Mouse (Mus musculus) adrenal gland, adult 8-10 months (tissue): ENCODE data around the gene Rpl27a. TPM values are rescaled to one million over a fixed set of nuclear protein-coding genes. Genes with fewer than 3 reads are reported as not detected.
A peak's percentile ranks its signal among the peaks of the same experiment; 100 is the strongest.

Experiments
- DNase-seq: peaks from one replicate; pipeline ENCODE4 v3.0.0; 2022
- total RNA-seq, 4 experiments: library from RNA; stranded (reverse); gene quantifications; 2 replicates each; pipeline ENCODE4 v1.2.4; 2022

The Rpl27a gene
- total RNA-seq, 4 experiments from 2014 or later = 217 to 234 (median 223) TPM

GRCm38 (mm10) chr7:109525740-109526663 lies 7.1 kb downstream of the Rpl27a start:
- DNase-seq = no peak

DNA sequence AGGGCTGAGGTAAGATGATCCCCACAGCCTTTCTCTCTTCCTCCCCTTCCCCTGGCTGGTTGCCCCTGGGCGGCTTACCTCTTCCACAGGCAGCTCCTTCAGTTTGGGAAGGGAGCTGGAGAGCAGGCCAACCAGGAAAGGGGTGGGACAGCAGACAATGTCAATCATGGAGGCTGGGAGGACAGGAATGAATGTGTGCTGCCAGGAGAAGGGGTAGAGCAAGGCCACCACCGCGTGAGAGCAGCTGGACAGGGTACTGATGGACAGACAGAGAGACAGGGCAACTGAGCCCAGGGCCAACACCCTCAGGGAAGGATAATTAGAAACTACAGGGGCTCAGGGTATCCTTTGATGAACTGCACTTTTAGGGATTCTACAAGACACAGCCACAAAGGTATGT lies 8.6 kb downstream of the Rpl27a start:
- DNase-seq = no peak

GRCm38 (mm10) chr7:109528356-109528755 lies 9.4 kb downstream of the Rpl27a start:
- no peak for DNase-seq

- DNase-seq = no peak
Measured at GRCm38 (mm10) chr7:109529741-109530140, 10.8 kb downstream of the Rpl27a start.

DNA sequence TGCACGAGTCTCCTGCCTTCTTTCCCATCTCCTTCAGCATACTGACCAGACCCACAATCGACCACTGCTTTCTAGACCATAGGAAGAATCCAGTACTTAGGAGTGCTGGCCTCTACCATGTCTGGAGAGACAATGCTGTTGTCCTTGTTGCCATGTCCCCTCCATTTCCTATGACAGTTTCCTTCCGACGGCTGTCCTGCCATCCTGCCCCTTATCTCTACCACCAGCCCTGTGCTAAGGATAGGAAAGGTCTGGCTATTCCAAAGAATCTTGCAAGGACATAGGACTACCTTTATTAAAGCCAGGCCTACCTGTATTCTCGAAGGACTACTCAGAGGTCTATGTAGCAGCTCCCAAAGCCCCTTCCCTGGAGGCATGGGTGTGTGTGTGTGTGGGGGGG lies 12.6 kb downstream of the Rpl27a start:
- DNase-seq = no peak

- no peak for DNase-seq
Measured at GRCm38 (mm10) chr7:109532691-109533090, 13.7 kb downstream of the Rpl27a start.

GRCm38 (mm10) chr7:109533129-109533528 lies 14.2 kb downstream of the Rpl27a start:
- DNase-seq = no peak

DNA sequence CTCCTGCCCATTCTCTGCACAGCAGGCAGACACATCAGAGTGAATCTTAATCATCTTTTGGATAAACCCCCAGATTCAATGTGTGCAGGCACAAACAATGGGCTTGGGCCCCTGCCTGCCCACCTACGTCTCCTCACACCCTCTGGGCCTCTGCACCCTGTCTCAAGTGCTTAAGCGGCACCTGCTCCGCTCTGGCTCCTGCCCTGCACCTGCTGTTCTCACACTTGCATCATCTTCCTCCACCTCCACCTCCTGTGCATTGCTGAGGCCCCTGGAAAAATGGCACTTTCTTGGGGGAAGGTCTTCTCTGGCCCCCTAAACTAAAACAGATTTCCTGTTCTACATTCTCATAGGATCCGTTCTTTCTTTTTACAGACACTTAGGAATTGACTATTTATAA lies 14.9 kb downstream of the Rpl27a start:
- DNase-seq = no peak

DNA sequence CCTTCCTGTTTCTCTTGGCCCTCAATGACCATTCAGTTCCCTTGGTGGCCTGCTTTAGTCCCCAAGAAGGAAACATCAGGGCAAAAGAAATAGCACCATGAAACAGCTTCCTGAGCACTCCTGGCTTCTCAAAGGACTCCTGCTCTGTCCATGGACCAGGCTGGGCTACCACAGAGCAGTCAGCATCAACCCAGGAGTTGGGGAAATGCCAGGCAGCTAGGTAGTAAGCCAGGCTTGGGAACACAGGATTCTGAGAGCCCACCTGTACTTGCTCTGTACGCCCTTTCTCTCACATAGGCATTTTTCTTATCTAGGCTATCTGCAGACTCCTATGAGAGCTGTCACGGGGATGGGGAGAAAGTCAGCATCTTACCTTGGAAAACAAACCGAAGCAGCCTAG lies 16.0 kb downstream of the Rpl27a start:
- no peak for DNase-seq

DNA sequence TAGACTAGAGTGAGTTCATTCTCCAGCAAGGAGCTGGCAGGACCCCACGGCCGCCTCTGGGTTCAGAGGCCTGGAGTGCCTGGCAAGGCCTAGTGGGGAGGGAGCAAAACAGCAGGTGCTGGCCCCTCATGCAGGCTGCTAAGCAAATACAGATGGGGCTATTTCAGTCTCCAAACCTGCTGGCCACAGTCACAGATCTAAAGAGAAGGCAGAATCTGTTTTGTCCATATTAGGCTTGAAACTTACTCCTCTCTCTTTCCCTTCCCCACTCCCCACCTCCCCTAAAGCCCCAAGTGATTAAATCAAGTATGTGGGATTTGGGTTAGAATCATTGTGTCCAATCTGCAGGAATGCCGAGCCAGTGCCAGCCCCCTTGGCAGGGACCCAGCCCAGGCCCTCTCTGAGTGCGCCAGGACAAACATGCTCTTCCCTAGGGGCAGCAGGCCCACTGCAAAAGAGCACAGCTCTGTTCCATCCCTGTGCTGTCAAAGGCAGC lies 17.6 kb downstream of the Rpl27a start:
- DNase-seq = no peak

DNA sequence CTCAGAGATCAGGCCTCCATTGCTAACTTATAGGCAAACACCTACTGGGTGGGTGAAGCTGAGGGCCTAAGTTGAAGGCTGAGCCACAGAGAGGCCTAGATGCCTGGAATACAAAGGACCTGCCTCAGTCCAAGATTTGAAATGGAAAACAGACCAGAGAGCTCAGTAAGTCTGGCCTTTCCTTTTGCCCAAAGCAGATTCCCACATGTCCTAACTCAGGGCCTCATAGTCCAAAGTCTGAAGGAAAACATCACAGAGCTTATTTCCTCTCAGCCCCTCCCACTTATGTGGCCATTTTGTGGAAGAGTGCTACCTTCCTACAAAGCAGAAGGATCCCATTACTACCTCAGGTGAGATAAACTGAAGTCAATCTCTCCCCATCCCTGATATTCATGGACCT lies 22.0 kb downstream of the Rpl27a start:
- no peak for DNase-seq

- DNase-seq = no peak
Measured at GRCm38 (mm10) chr7:109541609-109542363, 22.8 kb downstream of the Rpl27a start.

DNA sequence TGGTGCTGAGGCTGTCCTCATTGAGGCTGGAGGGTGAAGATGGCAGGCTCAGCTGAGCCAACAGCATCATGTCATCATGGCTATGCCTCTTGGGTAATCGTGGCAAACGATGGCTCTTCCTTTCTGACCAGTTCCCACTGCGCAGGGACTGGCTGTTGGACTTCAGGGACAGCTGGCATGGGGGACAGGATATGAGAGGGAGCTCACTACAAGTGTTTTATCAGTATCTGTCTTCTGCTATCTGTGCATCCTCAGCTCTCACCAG lies 23.3 kb downstream of the Rpl27a start:
- DNase-seq = no peak

DNA sequence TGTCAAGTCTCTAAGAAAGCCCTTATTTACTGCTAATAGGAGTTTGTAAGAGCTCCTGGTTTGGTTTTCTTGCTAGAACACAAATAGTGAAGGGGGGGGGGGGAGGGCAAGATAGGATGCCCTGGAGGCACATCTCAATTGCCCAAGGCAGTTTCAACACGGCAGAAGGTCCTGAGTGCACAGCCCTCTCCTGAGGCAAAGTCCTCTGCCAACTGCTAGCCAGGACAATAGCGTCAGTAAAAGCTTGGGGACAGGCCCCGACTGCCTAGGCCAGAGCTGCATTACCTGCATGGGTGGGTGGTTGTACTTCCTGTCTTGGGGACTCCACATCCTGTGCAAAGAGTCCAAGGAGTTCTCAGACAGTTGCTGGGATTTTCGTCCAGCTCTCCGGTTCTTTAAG lies 25.8 kb downstream of the Rpl27a start:
- DNase-seq = no peak

GRCm38 (mm10) chr7:109545255-109545993 lies 26.5 kb downstream of the Rpl27a start:
- DNase-seq = no peak

- no peak for DNase-seq
Measured at GRCm38 (mm10) chr7:109546186-109546585, 27.2 kb downstream of the Rpl27a start.

- DNase-seq = no peak
Measured at GRCm38 (mm10) chr7:109546726-109547125, 27.8 kb downstream of the Rpl27a start.

- peak; percentile 69 for DNase-seq
Measured at GRCm38 (mm10) chr7:109559536-109559935, 40.6 kb downstream of the Rpl27a start.

DNA sequence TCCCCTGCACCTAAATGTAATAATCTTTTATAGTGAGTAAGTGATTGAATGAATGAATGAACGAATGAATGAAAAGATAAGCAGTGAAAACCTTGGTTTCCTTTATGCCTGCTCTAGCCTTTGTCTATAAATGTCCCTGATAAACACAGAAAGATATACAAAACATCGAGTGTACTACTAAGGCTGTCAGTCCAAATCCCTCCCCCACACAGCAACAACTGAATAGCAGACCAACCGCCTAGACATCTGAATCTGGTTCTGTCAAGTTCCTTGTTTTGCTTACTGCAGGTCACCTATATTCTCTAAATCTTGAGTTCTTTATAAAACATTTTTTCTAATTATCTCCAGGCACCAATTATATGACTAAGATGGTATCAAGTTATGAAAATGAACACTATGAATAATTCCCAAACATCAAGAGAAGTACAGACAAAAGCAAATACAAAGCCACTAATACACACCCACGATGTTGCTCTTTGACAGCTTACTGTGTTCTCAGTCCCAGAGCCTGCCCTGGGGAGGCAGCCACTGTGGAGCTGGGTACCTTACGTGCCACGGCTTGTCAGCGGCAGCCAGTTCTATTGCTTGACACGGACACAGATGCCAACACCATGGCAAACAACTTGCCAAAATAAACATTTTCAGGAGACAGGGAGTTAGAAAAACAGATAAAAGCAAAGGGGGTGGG lies 42.7 kb downstream of the Rpl27a start:
- no peak for DNase-seq

- no peak for DNase-seq
Measured at GRCm38 (mm10) chr7:109562154-109562599, 43.2 kb downstream of the Rpl27a start.

DNA sequence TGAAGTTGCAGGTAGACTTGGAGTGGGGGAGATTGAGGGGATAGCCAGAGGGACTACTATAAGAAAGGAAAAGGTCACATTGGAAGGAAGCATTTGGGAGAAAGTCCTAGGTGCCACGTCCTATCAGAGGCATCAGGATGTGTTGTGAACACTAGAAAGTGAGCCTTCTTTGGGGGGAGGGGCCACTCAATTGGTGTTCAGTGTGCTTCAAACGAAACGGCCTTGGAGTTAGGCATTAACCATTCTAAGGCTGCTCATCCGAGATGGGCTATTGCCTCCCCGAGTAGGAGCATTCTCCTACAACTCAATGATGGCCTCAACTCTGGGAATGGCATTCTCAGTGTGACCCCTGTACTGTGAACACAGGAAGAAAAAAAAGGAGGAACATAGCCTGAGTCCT lies 43.7 kb downstream of the Rpl27a start:
- DNase-seq = no peak

DNA sequence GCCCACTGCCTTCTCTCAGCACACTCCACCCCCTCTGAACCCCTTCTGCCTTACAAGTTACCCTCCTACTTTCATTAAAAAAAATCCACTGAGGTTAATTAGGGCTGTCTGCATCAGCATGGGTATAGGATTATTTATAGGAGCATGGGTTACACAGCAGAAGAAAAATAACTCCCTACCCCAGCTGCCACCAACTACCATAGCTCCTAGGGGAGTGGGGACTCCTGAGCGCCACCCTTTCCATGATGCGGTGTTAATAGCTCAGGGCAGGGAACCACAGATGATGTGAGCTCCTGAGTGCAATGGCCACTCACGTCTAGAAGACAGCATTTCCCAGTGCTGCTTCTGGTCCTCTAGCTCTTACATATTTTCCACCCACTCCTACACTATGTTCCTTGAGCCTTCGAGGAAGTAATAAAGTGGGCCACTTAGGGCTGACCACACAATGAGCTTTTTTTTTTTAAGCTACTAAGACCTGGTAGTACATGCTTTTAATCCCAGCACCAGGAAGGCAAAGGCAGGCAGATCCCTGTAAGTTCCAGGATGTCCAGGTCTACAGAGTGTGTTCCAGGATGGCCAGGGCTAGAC lies 44.9 kb downstream of the Rpl27a start:
- no peak for DNase-seq
